Mouse (Mus musculus) neural tube, embryonic 11.5 days (tissue): ENCODE data around the gene Nfkbil1. TPM values are rescaled to one million over a fixed set of nuclear protein-coding genes. Genes with fewer than 3 reads are reported as not detected.

Experiments
- ATAC-seq: fragments of 200-750 bp; cut with Nextera tagmentation; 2 replicates; pipeline ENCODE4 v1.8.0; 2017; ENCODE audit warnings: moderate number of reproducible peaks, mild to moderate bottlenecking, moderate TSS enrichment, moderate library complexity; ENCODE audit not compliant: insufficient read depth, low FRiP score, low TSS enrichment
- DNase-seq: peaks from one replicate; pipeline ENCODE4 v3.0.0-alpha.2; 2015; ENCODE audit warnings: low spot score
- H3K27ac ChIP-seq: fragments of 300-500 bp; sonication (generic); 2 replicates; pipeline ENCODE4 v1.5.1; 2014; ENCODE audit warnings: low read depth, mild to moderate bottlenecking, low read length
- H3K27me3 ChIP-seq: fragments of 300-500 bp; sonication (generic); 2 replicates; pipeline ENCODE4 v1.6.1; 2014; ENCODE audit warnings: mild to moderate bottlenecking, low read length, mixed read lengths; ENCODE audit not compliant: control insufficient read depth, insufficient read depth
- H3K36me3 ChIP-seq: fragments of 300-500 bp; sonication (generic); 2 replicates; pipeline ENCODE4 v1.6.1; 2014; ENCODE audit warnings: mild to moderate bottlenecking, low read length, moderate library complexity, mixed read lengths; ENCODE audit not compliant: control insufficient read depth, insufficient read depth
- H3K4me1 ChIP-seq: fragments of 300-500 bp; sonication (generic); 2 replicates; pipeline ENCODE4 v1.6.1; 2014; ENCODE audit warnings: low read length, mixed read lengths; ENCODE audit not compliant: control insufficient read depth, insufficient read depth
- H3K4me2 ChIP-seq: fragments of 300-500 bp; sonication (generic); 2 replicates; pipeline ENCODE4 v1.6.1; 2014; ENCODE audit warnings: low read depth, mild to moderate bottlenecking, moderate library complexity
- H3K4me3 ChIP-seq: fragments of 300-500 bp; sonication (generic); 2 replicates; pipeline ENCODE4 v1.5.1; 2014; ENCODE audit warnings: low read depth, low read length
- H3K9ac ChIP-seq: fragments of 300-500 bp; sonication (generic); 2 replicates; pipeline ENCODE4 v1.6.1; 2014; ENCODE audit warnings: mild to moderate bottlenecking, low read length
- H3K9me3 ChIP-seq: fragments of 300-500 bp; sonication (generic); 2 replicates; pipeline ENCODE4 v1.6.1; 2016; ENCODE audit warnings: low read length; ENCODE audit not compliant: control insufficient read depth
- WGBS: fragments of 180-500 bp; shearing (Covaris S2); extraction: QIAGEN DNeasy Blood & Tissue Kit; methylation state at CpG from one replicate; pipeline ENCODE4 v1.1.7; 2014; 5-methylcytosine and 5-hydroxymethylcytosine counted together
- polyA plus RNA-seq: library from polyadenylated mRNA; unstranded; fragments of >200 nt; fragmentation: Nextera tagmentation; extraction: Ambion mirVana; gene quantifications from 2 replicates; pipeline ENCODE4 v1.2.1, GENCODE M21; 2014

The Nfkbil1 gene
- polyA plus RNA-seq, 1 experiment from 2014 or later = 5.0 TPM

GRCm38 (mm10) chr17:35186681-35187080 is 48.9 kb downstream of the Nfkbil1 start:
- peak; percentile 40 for DNase-seq
- 0% methylated on average over 4 of the region's 4 CpGs for WGBS
- H3K4me3 ChIP-seq = no peak overlapping the region
- no peaks in the 10 kb centered on the region for H3K4me1 ChIP-seq
- no peaks in the 10 kb centered on the region for H3K9me3 ChIP-seq
- H3K27ac ChIP-seq = no peak overlapping the region
- peak overlapping the region; percentile 52 for H3K4me2 ChIP-seq
- H3K36me3 ChIP-seq = no peaks in the 10 kb centered on the region
- ATAC-seq = no peak
- H3K27me3 ChIP-seq = no peaks in the 10 kb centered on the region
- no peak overlapping the region for H3K9ac ChIP-seq

- Histone ChIP-seq H3K9ac (peak overlapping the region; percentile 49), H3K9me3 (no peaks in the 10 kb centered on the region), H3K36me3 (no peaks in the 10 kb centered on the region), H3K27ac (no peak overlapping the region), H3K4me3 (peak overlapping the region; percentile 34), H3K27me3 (no peaks in the 10 kb centered on the region), H3K4me2 (peak overlapping the region; percentile 52), H3K4me1 (no peaks in the 10 kb centered on the region)
- DNase-seq (peak; percentile 76), ATAC-seq (no peak)
- WGBS = 3% methylated on average over 18 of the region's 18 CpGs
Observed at GRCm38 (mm10) chr17:35185639-35186611, 49.7 kb downstream of the Nfkbil1 start.

- no peak overlapping the region for H3K27ac ChIP-seq
- no peaks in the 10 kb centered on the region for H3K27me3 ChIP-seq
- WGBS = 84% methylated on average over 5 of the region's 5 CpGs
- no peak for DNase-seq
- H3K4me3 ChIP-seq = no peak overlapping the region
- no peak overlapping the region for H3K4me2 ChIP-seq
- H3K36me3 ChIP-seq = no peaks in the 10 kb centered on the region
- no peak overlapping the region for H3K9ac ChIP-seq
- no peaks in the 10 kb centered on the region for H3K9me3 ChIP-seq
- no peak for ATAC-seq
- no peaks in the 10 kb centered on the region for H3K4me1 ChIP-seq
Observed at GRCm38 (mm10) chr17:35180093-35180492, 55.5 kb downstream of the Nfkbil1 start.

GRCm38 (mm10) chr17:35178528-35178927 is 57.1 kb downstream of the Nfkbil1 start:
- DNase-seq (peak; percentile 73), ATAC-seq (0 out of 2 replicates have a peak, but pooled peaks have one; percentile 38)
- H3K4me1 ChIP-seq = no peaks in the 10 kb centered on the region
- H3K4me3 ChIP-seq = no peak overlapping the region
- H3K9ac ChIP-seq = no peak overlapping the region
- 15% methylated on average over 5 of the region's 5 CpGs for WGBS
- H3K27me3 ChIP-seq = no peaks in the 10 kb centered on the region
- no peak overlapping the region for H3K27ac ChIP-seq
- H3K9me3 ChIP-seq = no peaks in the 10 kb centered on the region
- no peak overlapping the region for H3K4me2 ChIP-seq
- H3K36me3 ChIP-seq = no peaks in the 10 kb centered on the region

GRCm38 (mm10) chr17:35175968-35176367 is 59.6 kb downstream of the Nfkbil1 start, which contains the start of gene Aif1:
Gene Aif1, minus strand, starts transcription at chr17:35176068.
- WGBS = 65% methylated on average over 2 of the region's 2 CpGs
- H3K36me3 ChIP-seq = no peaks in the 10 kb centered on the region
- no peak for DNase-seq
- H3K27ac ChIP-seq = no peak within 1 kb of the TSS
- H3K4me2 ChIP-seq = no peak within 1 kb of the TSS
- no peak within 1 kb of the TSS for H3K9ac ChIP-seq
- no peak for ATAC-seq
- H3K4me1 ChIP-seq = no peaks in the 10 kb centered on the region
- H3K4me3 ChIP-seq = no peak within 1 kb of the TSS
- no peaks in the 10 kb centered on the region for H3K9me3 ChIP-seq
- H3K27me3 ChIP-seq = no peaks in the 10 kb centered on the region

DNA sequence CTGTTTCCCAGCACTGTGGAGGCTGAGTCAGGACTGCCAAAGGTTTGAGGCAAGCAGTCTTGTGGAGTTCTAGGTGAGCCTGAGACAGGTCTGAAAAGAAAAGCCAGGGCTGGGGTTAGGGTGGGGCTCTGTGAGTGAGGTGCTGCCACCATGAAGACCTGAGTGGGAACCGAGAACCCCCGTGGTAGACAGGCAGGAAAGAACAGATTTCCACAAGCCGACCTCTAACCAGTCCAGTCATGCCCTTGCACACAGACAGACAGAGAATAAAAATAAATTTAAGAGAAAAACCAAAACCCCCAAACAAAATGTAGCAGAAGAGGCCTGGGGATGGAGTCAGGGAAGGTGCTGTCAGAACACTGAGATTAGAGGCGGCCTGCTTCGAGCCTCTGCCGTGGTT is 60.2 kb downstream of the Nfkbil1 start:
- ATAC-seq = no peak
- Histone ChIP-seq H3K9me3 (no peaks in the 10 kb centered on the region), H3K9ac (no peak overlapping the region), H3K4me1 (no peaks in the 10 kb centered on the region), H3K27ac (no peak overlapping the region), H3K4me3 (no peak overlapping the region), H3K4me2 (no peak overlapping the region), H3K27me3 (no peaks in the 10 kb centered on the region), H3K36me3 (no peaks in the 10 kb centered on the region)
- WGBS = 84% methylated on average over 6 of the region's 6 CpGs
- no peak for DNase-seq

- no peak overlapping the region for H3K4me2 ChIP-seq
- H3K9me3 ChIP-seq = no peaks in the 10 kb centered on the region
- no peak overlapping the region for H3K9ac ChIP-seq
- H3K27ac ChIP-seq = no peak overlapping the region
- no peak overlapping the region for H3K4me3 ChIP-seq
- no peaks in the 10 kb centered on the region for H3K27me3 ChIP-seq
- ATAC-seq (no peak), DNase-seq (no peak)
- H3K4me1 ChIP-seq = no peaks in the 10 kb centered on the region
- no peaks in the 10 kb centered on the region for H3K36me3 ChIP-seq
- WGBS = 72% methylated on average over 8 of the region's 8 CpGs
Observed at GRCm38 (mm10) chr17:35174201-35174977, 61.2 kb downstream of the Nfkbil1 start.

DNA sequence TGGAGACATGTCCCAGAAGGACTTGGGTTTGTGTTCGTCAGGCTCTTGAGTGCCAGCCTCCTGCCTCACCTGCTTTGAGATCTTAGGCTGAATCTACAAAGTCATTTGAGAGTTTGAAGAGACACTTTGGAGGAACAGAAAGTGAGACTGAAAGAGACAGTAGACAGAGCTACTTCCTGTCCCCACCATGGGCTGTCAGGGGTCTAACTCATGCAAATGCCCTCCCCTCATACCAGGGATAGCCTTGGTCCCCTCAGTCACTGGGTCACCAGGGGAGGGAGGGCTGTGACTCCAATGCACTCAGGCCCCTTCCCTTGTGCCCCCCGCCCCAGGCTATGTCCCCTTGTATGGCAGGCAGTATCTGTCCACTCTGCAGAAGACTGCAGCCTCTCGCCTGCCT is 62.3 kb downstream of the Nfkbil1 start:
- H3K4me1 ChIP-seq = no peaks in the 10 kb centered on the region
- H3K4me2 ChIP-seq = no peak overlapping the region
- H3K27ac ChIP-seq = no peak overlapping the region
- H3K36me3 ChIP-seq = no peaks in the 10 kb centered on the region
- no peaks in the 10 kb centered on the region for H3K27me3 ChIP-seq
- WGBS = 75% methylated on average over 3 of the region's 3 CpGs
- no peak for ATAC-seq
- no peak overlapping the region for H3K9ac ChIP-seq
- no peak overlapping the region for H3K4me3 ChIP-seq
- no peak for DNase-seq
- H3K9me3 ChIP-seq = no peaks in the 10 kb centered on the region
